Mouse (Mus musculus) hindbrain, embryonic 13.5 days (tissue): ENCODE data around the gene Klhl29. TPM values are rescaled to one million over a fixed set of nuclear protein-coding genes. Genes with fewer than 3 reads are reported as not detected.

Experiments used
- ATAC-seq: fragments of 200-750 bp; cut with Nextera tagmentation; 2 replicates; pipeline ENCODE4 v1.8.0; 2017; ENCODE audit warnings: moderate TSS enrichment; ENCODE audit not compliant: low FRiP score
- H3K27ac ChIP-seq: fragments of 300-500 bp; sonication (generic); 2 replicates; pipeline ENCODE4 v1.5.1; 2015; ENCODE audit warnings: inconsistent platforms, mild to moderate bottlenecking, moderate library complexity
- H3K27me3 ChIP-seq: fragments of 300-500 bp; sonication (generic); 2 replicates; pipeline ENCODE4 v1.6.1; 2015; ENCODE audit warnings: mild to moderate bottlenecking, inconsistent platforms
- H3K36me3 ChIP-seq: fragments of 300-500 bp; sonication (generic); 2 replicates; pipeline ENCODE4 v1.6.1; 2015; ENCODE audit warnings: mild to moderate bottlenecking, inconsistent platforms
- H3K4me1 ChIP-seq: fragments of 300-500 bp; sonication (generic); replicated peaks from 2 replicates; pipeline ENCODE4 v1.6.1; 2015; ENCODE audit warnings: inconsistent platforms
- H3K4me2 ChIP-seq: fragments of 300-500 bp; sonication (generic); 2 replicates; pipeline ENCODE4 v1.6.1; 2015; ENCODE audit warnings: inconsistent platforms, mild to moderate bottlenecking, moderate library complexity
- H3K4me3 ChIP-seq: fragments of 300-500 bp; sonication (generic); 2 replicates; pipeline ENCODE4 v1.5.1; 2015; ENCODE audit warnings: mild to moderate bottlenecking, inconsistent platforms
- H3K9ac ChIP-seq: fragments of 300-500 bp; sonication (generic); 2 replicates; pipeline ENCODE4 v1.6.1; 2015; ENCODE audit warnings: mild to moderate bottlenecking, inconsistent platforms
- H3K9me3 ChIP-seq: fragments of 300-500 bp; sonication (generic); 2 replicates; pipeline ENCODE4 v1.6.1; 2016; ENCODE audit warnings: inconsistent platforms
- WGBS: fragments of 180-500 bp; shearing (Covaris S2); methylation state at CpG from one replicate; pipeline ENCODE4 v1.1.7; 2015; 5-methylcytosine and 5-hydroxymethylcytosine counted together
- polyA plus RNA-seq: library from polyadenylated mRNA; unstranded; fragments of >200 nt; fragmentation: Nextera tagmentation; extraction: Ambion mirVana; gene quantifications from 2 replicates; pipeline ENCODE4 v1.2.1, GENCODE M21; 2015

Gene Klhl29
- polyA plus RNA-seq, 1 experiment from 2014 or later = 4.0 TPM

GRCm38 (mm10) chr12:5067590-5067989 lies 307.9 kb downstream of the Klhl29 start:
- ATAC-seq = no peak
- 55% methylated on average over 3 of the region's 3 CpGs for WGBS
- Histone ChIP-seq H3K9me3 (no peaks in the 10 kb centered on the region), H3K27me3 (no peaks in the 10 kb centered on the region), H3K36me3 (no peaks in the 10 kb centered on the region), H3K4me2 (no peak overlapping the region), H3K4me1 (no peaks in the 10 kb centered on the region), H3K9ac (no peak overlapping the region), H3K4me3 (no peak overlapping the region), H3K27ac (no peak overlapping the region)

DNA sequence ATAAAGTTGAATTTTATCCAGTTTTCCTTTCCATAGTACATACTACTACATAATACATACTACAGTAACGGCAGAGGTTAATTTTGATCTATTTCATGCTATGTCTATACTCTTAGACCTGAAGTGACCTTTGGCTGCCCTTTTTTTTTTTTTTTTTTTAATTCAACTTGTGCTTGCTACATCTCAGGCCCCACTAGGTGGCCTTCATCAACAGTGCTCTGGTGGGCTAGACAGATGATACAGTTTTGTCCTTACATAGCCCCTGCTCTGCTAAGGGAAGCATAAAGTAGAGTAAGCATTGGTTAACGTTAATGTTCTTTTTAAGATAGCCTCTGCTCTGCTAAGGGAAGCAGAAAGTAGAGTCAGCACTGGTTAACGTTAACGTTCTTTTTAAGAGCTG lies 327.4 kb downstream of the Klhl29 start:
- H3K9me3 ChIP-seq = peaks cover 23% of the 10 kb centered on the region
- no peak overlapping the region for H3K4me2 ChIP-seq
- WGBS = 94% methylated on average over 4 of the region's 4 CpGs
- peaks cover 14% of the 10 kb centered on the region; the same call in 1 of the 2 replicates for H3K36me3 ChIP-seq
- no peaks in the 10 kb centered on the region for H3K27me3 ChIP-seq
- ATAC-seq = no peak
- no peaks in the 10 kb centered on the region for H3K4me1 ChIP-seq
- H3K4me3 ChIP-seq = no peak overlapping the region
- no peak overlapping the region for H3K9ac ChIP-seq
- H3K27ac ChIP-seq = no peak overlapping the region

DNA sequence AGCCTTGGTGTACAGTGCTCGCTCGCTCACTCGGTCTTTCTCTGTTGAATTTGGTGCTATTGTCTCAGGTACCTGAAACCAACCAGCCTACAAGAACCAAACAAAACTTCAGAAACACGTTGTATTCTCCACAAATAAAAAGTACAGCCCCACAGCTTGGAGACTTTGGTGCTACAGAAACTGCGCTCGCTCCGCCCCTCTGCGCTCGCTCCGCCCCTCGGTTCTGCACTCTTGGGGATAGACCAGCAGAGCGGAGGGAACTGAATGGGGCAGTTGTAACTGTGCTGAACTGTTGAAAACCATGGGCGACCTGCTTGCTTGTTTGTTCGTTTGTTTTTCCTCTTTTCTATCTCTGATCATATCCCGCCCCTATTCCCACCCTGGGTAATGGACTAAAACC lies 331.3 kb downstream of the Klhl29 start:
- H3K4me2 ChIP-seq = no peak overlapping the region
- WGBS = 89% methylated on average over 15 of the region's 15 CpGs
- no peak overlapping the region for H3K27ac ChIP-seq
- no peaks in the 10 kb centered on the region for H3K27me3 ChIP-seq
- H3K9me3 ChIP-seq = no peaks in the 10 kb centered on the region
- no peak for ATAC-seq
- H3K9ac ChIP-seq = no peak overlapping the region
- peaks cover 26% of the 10 kb centered on the region for H3K36me3 ChIP-seq
- H3K4me3 ChIP-seq = no peak overlapping the region
- no peaks in the 10 kb centered on the region for H3K4me1 ChIP-seq

- no peak overlapping the region for H3K4me3 ChIP-seq
- no peak for ATAC-seq
- peaks cover 60% of the 10 kb centered on the region for H3K36me3 ChIP-seq
- no peak overlapping the region for H3K27ac ChIP-seq
- no peak overlapping the region for H3K4me2 ChIP-seq
- WGBS = 97% methylated on average over 2 of the region's 2 CpGs
- no peaks in the 10 kb centered on the region for H3K9me3 ChIP-seq
- no peak overlapping the region for H3K9ac ChIP-seq
- H3K4me1 ChIP-seq = no peaks in the 10 kb centered on the region
- no peaks in the 10 kb centered on the region for H3K27me3 ChIP-seq
These were observed 337.5 kb downstream of the Klhl29 start for GRCm38 (mm10) chr12:5038008-5038407.

DNA sequence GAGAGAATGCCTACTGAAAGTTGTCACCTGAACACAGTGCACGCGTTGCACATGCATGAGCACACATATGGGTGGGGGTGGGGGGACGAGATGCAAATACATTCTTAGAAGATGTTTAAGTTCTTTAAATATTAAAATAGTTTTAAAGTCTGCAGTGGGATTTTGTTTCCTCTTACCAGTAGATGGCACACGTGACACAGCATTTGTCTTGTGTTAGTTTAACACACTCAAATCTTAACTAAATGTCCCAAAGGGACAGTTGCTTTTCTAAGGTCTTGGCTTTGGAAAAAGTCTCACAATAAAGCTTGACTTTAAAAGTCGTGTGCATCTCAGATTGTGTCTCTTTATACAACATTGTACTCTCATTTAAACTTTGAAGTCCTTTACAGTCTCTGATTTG lies 346.4 kb downstream of the Klhl29 start:
- WGBS = 89% methylated on average over 5 of the region's 5 CpGs
- H3K36me3 ChIP-seq = peaks cover 35% of the 10 kb centered on the region

More for the DNA sequence above, 346.4 kb downstream of the Klhl29 start:
- Histone ChIP-seq H3K27me3 (no peaks in the 10 kb centered on the region), H3K9me3 (no peaks in the 10 kb centered on the region), H3K9ac (no peak overlapping the region), H3K4me3 (no peak overlapping the region), H3K4me2 (no peak overlapping the region), H3K4me1 (0 out of 2 replicates have a peak, but pooled peaks cover 3% of the 10 kb centered on the region), H3K27ac (no peak overlapping the region)
- no peak for ATAC-seq
